Mouse (Mus musculus) left cerebral cortex, postnatal 36 days (tissue): Measurements from ENCODE around the gene Plk5. TPM values are rescaled to one million over a fixed set of nuclear protein-coding genes. Genes with fewer than 3 reads are reported as not detected.
A peak's percentile ranks its signal among the peaks of the same experiment; 100 is the strongest.

Source experiments
- DNase-seq, 2 experiments: peaks; one replicate each; pipeline ENCODE4 v3.0.0; 2021 to 2022; ENCODE audit warnings: low spot score in 2 of 2, mixed read lengths in 1 of 2
- intact Hi-C: fragments of 180-260 bp; cut with DNase I; formaldehyde crosslinking; loops from one replicate; pipeline ENCODE4 v1.15.1; 2025
- microRNA-seq: library from miRNA; unstranded; fragments of <30 nt; microRNA quantifications from one replicate; pipeline ENCODE4 v1.2.0, GENCODE M21; 2022
- total RNA-seq, 2 experiments: library from RNA; stranded (reverse); gene quantifications; 2 replicates each; pipeline ENCODE4 v1.2.3; 2021

Gene Plk5
- total RNA-seq, 2 experiments from 2014 or later: 16.9 to 33.1 TPM

- intact Hi-C loops: loop anchor here (1.0 kb wide), 1 partner anchor 13 kb away; the partner anchor contains the start of gene Mex3d
Measured at GRCm38 (mm10) chr10:80399973-80400703, 43.9 kb downstream of the Plk5 start.

GRCm38 (mm10) chr10:80400704-80401161, 44.5 kb downstream of the Plk5 start:
- intact Hi-C loops: no loop called here

More at GRCm38 (mm10) chr10:80399973-80400703, 43.9 kb downstream of the Plk5 start:
- no peak for DNase-seq

GRCm38 (mm10) chr10:80403044-80403692, 46.9 kb downstream of the Plk5 start:
- no peak for DNase-seq

More at GRCm38 (mm10) chr10:80400704-80401161, 44.5 kb downstream of the Plk5 start:
- DNase-seq: no peak

GRCm38 (mm10) chr10:80405481-80406173, 49.4 kb downstream of the Plk5 start:
- intact Hi-C loops: no loop called here
- no peak for DNase-seq

More at GRCm38 (mm10) chr10:80403044-80403692, 46.9 kb downstream of the Plk5 start:
- intact Hi-C loops: no loop called here

- DNase-seq: peak; percentile 89 to 92
- intact Hi-C loops: no loop called here
Measured at GRCm38 (mm10) chr10:80406684-80407501, 50.6 kb downstream of the Plk5 start, which contains the start of gene Uqcr11. Gene Uqcr11, minus strand, starts transcription at chr10:80406830.

- no peak for DNase-seq
- intact Hi-C loops: no loop called here
Measured at GRCm38 (mm10) chr10:80407924-80408323, 51.7 kb downstream of the Plk5 start.

- DNase-seq: peak; percentile 54 to 58
- intact Hi-C loops: no loop called here
Measured at GRCm38 (mm10) chr10:80412656-80413541, 56.6 kb downstream of the Plk5 start.

Small RNA genes within 50 kb of the gene (microRNA-seq; reads per million reads assigned to microRNA genes)
- gene Gm22721: not detected

Other genes with a start within 250 kb of the Plk5 start
- gene Stk11, start 240.7 kb upstream of the Plk5 start, total RNA-seq: 100 to 1,000 TPM in 1 of 2 experiments, 10 to 100 TPM in 1; 94.4 to 100 TPM
- gene Atp5d, start 217.8 kb upstream of the Plk5 start, total RNA-seq: 100 to 1,000 TPM; 334 to 384 TPM
- 100 to 1,000 TPM; 431 to 463 TPM for gene Cbarp, start 215.6 kb upstream of the Plk5 start, total RNA-seq
- gene Midn, start 208.2 kb upstream of the Plk5 start, total RNA-seq: 10 to 100 TPM; 76.2 to 78.8 TPM
- gene Cirbp, start 190.5 kb upstream of the Plk5 start, total RNA-seq: 10 to 100 TPM; 94.7 to 96.7 TPM
- 1 to 10 TPM; 7.5 to 7.6 TPM for gene 1600002K03Rik, start 183.5 kb upstream of the Plk5 start, total RNA-seq
- 1 to 10 TPM; 8.9 to 9.0 TPM for gene Efna2, start 177.0 kb upstream of the Plk5 start, total RNA-seq
- gene Mum1, start 130.0 kb upstream of the Plk5 start, total RNA-seq: 10 to 100 TPM; 35.9 to 43.8 TPM
- gene Ndufs7, start 107.3 kb upstream of the Plk5 start, total RNA-seq: 100 to 1,000 TPM; 185 to 213 TPM
- 10 to 100 TPM; 22.5 to 43.9 TPM for gene Gamt, start 95.4 kb upstream of the Plk5 start, total RNA-seq
- gene Dazap1, start 95.0 kb upstream of the Plk5 start, total RNA-seq: 10 to 100 TPM; 71.7 to 99.0 TPM
- gene Rps15, start 64.0 kb upstream of the Plk5 start, total RNA-seq: 100 to 1,000 TPM; 799 to 946 TPM
- gene Apc2, start 60.5 kb upstream of the Plk5 start, total RNA-seq: 100 to 1,000 TPM; 105 to 116 TPM
- gene 2310011J03Rik, start 35.9 kb upstream of the Plk5 start, total RNA-seq: 10 to 100 TPM; 26.6 to 30.1 TPM
- gene Pcsk4, start 27.0 kb upstream of the Plk5 start, total RNA-seq: 1 to 10 TPM; 4.9 to 6.2 TPM
- 10 to 100 TPM; 10.6 to 11.5 TPM for gene Reep6, start 26.5 kb upstream of the Plk5 start, total RNA-seq
- gene Adamtsl5, start 8.0 kb upstream of the Plk5 start, total RNA-seq: 10 to 100 TPM in 1 of 2 experiments, 1 to 10 TPM in 1; 7.5 to 10.0 TPM
- gene Mex3d, start 31.2 kb downstream of the Plk5 start, total RNA-seq: 10 to 100 TPM; 18.1 to 23.4 TPM
- gene Mbd3, start 43.1 kb downstream of the Plk5 start, total RNA-seq: 100 to 1,000 TPM; 147 to 150 TPM
- 100 to 1,000 TPM; 411 to 444 TPM for gene Uqcr11, start 50.4 kb downstream of the Plk5 start, total RNA-seq
- gene Tcf3, start 77.2 kb downstream of the Plk5 start, total RNA-seq: 10 to 100 TPM; 26.0 to 28.3 TPM
- not detected for gene Onecut3, start 138.4 kb downstream of the Plk5 start, total RNA-seq
- gene Atp8b3, start 182.7 kb downstream of the Plk5 start, total RNA-seq: under 1 TPM; 0.20 to 0.27 TPM
- gene Rexo1, start 205.1 kb downstream of the Plk5 start, total RNA-seq: 10 to 100 TPM; 43.5 to 56.8 TPM
- 10 to 100 TPM; 51.6 to 54.2 TPM for gene Klf16, start 220.9 kb downstream of the Plk5 start, total RNA-seq
- 100 to 1,000 TPM; 181 to 238 TPM for gene Abhd17a, start 233.9 kb downstream of the Plk5 start, total RNA-seq
- gene Scamp4, start 246.4 kb downstream of the Plk5 start, total RNA-seq: 10 to 100 TPM; 40.1 to 45.1 TPM
- gene Adat3, start 246.4 kb downstream of the Plk5 start, total RNA-seq: 1 to 10 TPM; 1.7 to 4.0 TPM
- gene Gm49322, start 249.6 kb downstream of the Plk5 start, total RNA-seq: 1 to 10 TPM; 2.6 to 3.6 TPM